Mouse (Mus musculus): ENCODE data around the gene Lrrc17. TPM values are rescaled to one million over a fixed set of nuclear protein-coding genes. Genes with fewer than 3 reads are reported as not detected.

Lrrc17 gene
- polyA plus RNA-seq, 1 experiment = not detected

DNA sequence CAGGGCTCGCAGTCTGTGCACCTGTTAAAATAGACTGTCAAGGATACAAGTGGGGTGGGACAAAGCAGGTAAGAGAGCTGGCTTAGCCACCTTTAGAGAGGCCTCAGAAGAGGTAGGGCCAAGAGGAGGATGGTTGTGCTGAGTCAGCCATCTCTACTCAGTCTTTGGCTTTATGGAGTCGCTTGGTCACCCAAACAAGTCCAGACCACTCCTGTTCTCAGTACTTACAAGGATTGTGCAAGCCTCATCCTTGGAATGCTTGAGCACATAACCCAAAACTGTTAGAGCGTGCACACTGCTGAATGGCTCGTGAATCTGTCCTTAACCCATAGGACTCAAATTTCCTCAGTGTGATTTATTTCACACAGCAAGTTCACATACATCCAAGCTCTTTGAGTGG is 10.3 kb downstream of the Lrrc17 start:
- Histone ChIP-seq H3K27ac (ENCODE audit: insufficient read depth, low read depth, low read length) (no peak overlapping the region), H3K4me3 (ENCODE audit: insufficient read depth, low read depth, low read length) (no peak overlapping the region), H3K4me1 (ENCODE audit: control insufficient read depth, insufficient read depth, low read length) (no peaks in the 10 kb centered on the region)
- no peak for TF ChIP-seq CTCF (IDR thresholded peaks at IDR 0.05; ENCODE audit: insufficient read depth, low read depth, low read length)
- no peak for TF ChIP-seq POLR2A (IDR thresholded peaks at IDR 0.05; ENCODE audit: insufficient read depth, low read depth, low read length)
- 94% methylated on average over 4 of the region's 4 CpGs for WGBS

DNA sequence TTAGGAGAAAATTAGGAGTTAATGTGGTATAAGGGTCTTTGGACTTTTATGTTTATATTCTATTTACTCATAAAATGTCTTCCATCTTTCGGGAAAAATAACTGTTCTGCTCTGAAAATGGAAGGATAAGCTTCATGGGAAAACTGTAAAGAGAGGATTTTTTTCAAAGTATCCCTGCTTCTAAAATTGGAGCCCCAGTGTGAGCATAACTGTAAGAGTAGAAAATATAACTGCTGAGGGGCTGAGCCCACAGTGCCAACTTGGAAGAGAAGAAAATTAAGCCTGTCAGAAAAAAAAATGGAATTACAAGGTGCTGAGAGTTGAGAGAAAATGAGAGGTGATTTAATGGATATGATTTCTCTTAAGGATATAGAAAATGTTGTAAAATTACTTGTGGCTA is 11.4 kb downstream of the Lrrc17 start:
- TF ChIP-seq POLR2A (IDR thresholded peaks at IDR 0.05; ENCODE audit: insufficient read depth, low read depth, low read length) = no peak
- TF ChIP-seq CTCF (IDR thresholded peaks at IDR 0.05; ENCODE audit: insufficient read depth, low read depth, low read length) = no peak

DNA sequence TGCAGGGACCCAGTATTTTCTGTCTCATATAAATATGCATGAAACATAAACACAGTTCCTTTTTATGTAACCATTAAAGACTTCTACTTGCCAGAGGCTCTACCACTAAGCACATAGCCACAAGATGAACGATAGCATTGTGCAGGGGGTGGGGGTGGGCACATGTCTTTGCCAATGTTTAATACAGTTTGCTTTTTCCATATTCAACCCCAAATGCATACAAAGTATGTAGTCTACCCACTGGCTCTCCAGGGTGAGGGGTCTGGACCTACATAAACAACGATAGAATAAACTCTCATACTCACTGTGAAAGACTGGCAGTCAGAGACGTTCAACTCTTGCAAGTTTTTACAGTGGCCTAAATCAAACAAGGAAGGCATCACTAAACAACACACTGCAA is 13.1 kb downstream of the Lrrc17 start:
- Histone ChIP-seq H3K4me3 (ENCODE audit: insufficient read depth, low read depth, low read length) (no peak overlapping the region), H3K4me1 (ENCODE audit: control insufficient read depth, insufficient read depth, low read length) (no peaks in the 10 kb centered on the region), H3K27ac (ENCODE audit: insufficient read depth, low read depth, low read length) (no peak overlapping the region)
- TF ChIP-seq CTCF (IDR thresholded peaks at IDR 0.05; ENCODE audit: insufficient read depth, low read depth, low read length) (no peak), POLR2A (IDR thresholded peaks at IDR 0.05; ENCODE audit: insufficient read depth, low read depth, low read length) (no peak)
- 65% methylated on average over 3 of the region's 3 CpGs for WGBS

More for the DNA sequence above, 11.4 kb downstream of the Lrrc17 start:
- H3K4me3 ChIP-seq (ENCODE audit: insufficient read depth, low read depth, low read length) = no peak overlapping the region
- WGBS = 91% methylated on average over 1 of the region's 1 CpGs
- H3K27ac ChIP-seq (ENCODE audit: insufficient read depth, low read depth, low read length) = no peak overlapping the region
- H3K4me1 ChIP-seq (ENCODE audit: control insufficient read depth, insufficient read depth, low read length) = no peaks in the 10 kb centered on the region

DNA sequence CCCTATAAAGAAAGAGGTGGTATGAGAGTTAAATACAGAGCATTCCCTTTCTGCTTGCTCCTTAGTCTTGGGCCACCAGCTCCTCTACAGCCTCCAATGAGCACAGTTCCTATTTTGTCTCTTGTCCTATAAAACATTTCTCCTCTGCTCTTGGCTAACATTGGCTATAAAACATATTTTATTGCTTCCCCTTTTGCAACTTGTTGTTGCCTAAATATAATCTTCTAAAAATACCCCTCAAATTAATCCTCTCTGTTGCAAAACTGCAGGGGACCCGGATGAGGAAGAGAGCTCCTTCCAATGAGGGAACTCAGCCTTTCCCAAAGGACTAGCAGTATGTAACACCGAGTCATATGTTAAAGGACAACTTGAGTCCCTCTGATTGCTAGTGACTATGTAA is 20.6 kb downstream of the Lrrc17 start:
- no peak overlapping the region for H3K4me3 ChIP-seq (ENCODE audit: insufficient read depth, low read depth, low read length)
- TF ChIP-seq POLR2A (IDR thresholded peaks at IDR 0.05; ENCODE audit: insufficient read depth, low read depth, low read length) (no peak), CTCF (IDR thresholded peaks at IDR 0.05; ENCODE audit: insufficient read depth, low read depth, low read length) (no peak)
- 68% methylated on average over 2 of the region's 2 CpGs for WGBS
- H3K27ac ChIP-seq (ENCODE audit: insufficient read depth, low read depth, low read length) = no peak overlapping the region
- H3K4me1 ChIP-seq (ENCODE audit: control insufficient read depth, insufficient read depth, low read length) = no peaks in the 10 kb centered on the region

DNA sequence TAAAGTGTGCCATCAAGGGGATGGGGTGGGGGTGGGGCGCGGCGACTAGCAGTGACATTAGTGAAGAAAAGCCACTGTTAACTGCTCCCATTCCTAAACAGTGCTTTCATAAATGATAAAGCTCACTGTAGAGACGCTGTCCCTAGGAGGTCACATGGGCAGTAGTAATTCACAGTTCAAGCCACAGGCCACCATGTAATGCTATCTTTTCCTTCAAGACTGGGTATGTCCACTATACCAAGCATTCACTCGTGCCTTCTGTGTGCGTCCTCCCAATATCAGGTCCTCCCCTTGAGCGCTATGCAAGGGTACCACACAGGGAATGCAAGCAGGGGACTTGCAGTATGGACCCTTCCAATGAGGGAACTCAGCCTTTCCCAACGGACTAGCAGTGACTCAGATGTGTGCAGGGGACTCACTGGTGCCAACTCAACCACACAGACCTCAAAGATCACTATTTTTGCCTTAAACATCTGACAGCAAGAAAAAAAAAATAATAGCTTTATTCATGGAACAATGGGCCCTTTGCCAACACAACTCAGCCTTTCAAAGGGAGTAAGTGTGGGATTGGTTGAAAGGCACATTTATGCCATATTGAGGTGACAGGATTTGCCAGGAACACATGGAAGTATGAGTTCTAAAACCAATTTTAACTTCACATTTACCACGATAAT is 22.2 kb downstream of the Lrrc17 start:
- Histone ChIP-seq H3K4me3 (ENCODE audit: insufficient read depth, low read depth, low read length) (no peak overlapping the region), H3K4me1 (ENCODE audit: control insufficient read depth, insufficient read depth, low read length) (no peaks in the 10 kb centered on the region), H3K27ac (ENCODE audit: insufficient read depth, low read depth, low read length) (no peak overlapping the region)
- TF ChIP-seq CTCF (IDR thresholded peaks at IDR 0.05; ENCODE audit: insufficient read depth, low read depth, low read length) (no peak), POLR2A (IDR thresholded peaks at IDR 0.05; ENCODE audit: insufficient read depth, low read depth, low read length) (no peak)
- WGBS = 82% methylated on average over 9 of the region's 9 CpGs

DNA sequence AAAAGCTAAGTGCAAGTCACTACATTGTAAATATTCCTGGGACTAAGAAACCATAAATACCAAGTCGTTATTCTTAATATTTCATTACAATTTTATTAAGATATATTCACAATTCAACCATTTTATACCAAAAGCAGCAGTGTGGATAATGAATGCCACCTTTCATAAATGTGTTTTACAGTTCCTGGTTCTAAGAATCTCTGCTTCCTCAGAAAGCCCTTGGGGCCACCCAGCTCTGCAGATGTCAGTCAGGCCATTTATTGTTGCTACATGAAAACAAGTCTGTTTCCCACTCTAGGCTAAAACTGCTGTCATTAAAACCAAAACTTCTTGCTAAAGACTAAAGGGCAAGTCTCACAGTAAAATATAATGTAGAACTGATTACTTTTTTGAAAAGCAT is 24.4 kb downstream of the Lrrc17 start:
- Histone ChIP-seq H3K27ac (ENCODE audit: insufficient read depth, low read depth, low read length) (no peak overlapping the region), H3K4me3 (ENCODE audit: insufficient read depth, low read depth, low read length) (no peak overlapping the region), H3K4me1 (ENCODE audit: control insufficient read depth, insufficient read depth, low read length) (no peaks in the 10 kb centered on the region)
- WGBS = 82% methylated on average over 1 of the region's 1 CpGs
- TF ChIP-seq CTCF (IDR thresholded peaks at IDR 0.05; ENCODE audit: insufficient read depth, low read depth, low read length) (no peak), POLR2A (IDR thresholded peaks at IDR 0.05; ENCODE audit: insufficient read depth, low read depth, low read length) (no peak)

DNA sequence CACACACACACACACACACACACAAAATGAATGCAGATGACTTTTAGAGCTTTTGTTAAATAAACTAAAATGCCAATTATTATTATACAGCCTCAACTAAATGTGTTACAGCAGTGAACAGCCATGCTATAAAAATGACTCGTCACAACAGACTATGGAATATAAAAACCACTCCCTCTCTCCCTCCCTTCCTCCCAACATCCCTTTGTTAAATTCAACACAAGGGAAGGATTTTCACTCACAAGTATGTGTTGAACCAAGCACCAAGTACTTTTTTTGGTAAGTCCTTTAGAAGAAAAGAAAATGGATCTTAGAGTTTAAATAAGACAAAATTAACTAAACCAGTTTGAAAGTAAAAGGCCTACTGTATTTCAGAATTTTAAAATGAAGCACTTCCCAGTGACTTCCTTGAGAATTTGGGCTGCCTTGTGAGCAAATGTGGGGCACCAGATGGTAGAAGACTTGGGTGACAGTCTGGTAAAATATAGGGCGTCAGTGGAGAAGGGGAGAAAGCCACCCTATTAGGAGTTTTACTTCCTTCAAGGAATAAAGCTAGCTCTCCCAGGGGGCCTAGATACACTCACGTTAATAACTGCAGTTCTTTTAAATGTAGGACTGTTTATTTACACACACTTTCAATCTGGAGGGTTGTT is 29.5 kb downstream of the Lrrc17 start:
- 50% methylated on average over 3 of the region's 3 CpGs for WGBS
- Histone ChIP-seq H3K4me3 (ENCODE audit: insufficient read depth, low read depth, low read length) (no peak overlapping the region), H3K4me1 (ENCODE audit: control insufficient read depth, insufficient read depth, low read length) (no peaks in the 10 kb centered on the region), H3K27ac (ENCODE audit: insufficient read depth, low read depth, low read length) (no peak overlapping the region)
- TF ChIP-seq POLR2A (IDR thresholded peaks at IDR 0.05; ENCODE audit: insufficient read depth, low read depth, low read length) = no peak
- TF ChIP-seq CTCF (IDR thresholded peaks at IDR 0.05; ENCODE audit: insufficient read depth, low read depth, low read length) = no peak

DNA sequence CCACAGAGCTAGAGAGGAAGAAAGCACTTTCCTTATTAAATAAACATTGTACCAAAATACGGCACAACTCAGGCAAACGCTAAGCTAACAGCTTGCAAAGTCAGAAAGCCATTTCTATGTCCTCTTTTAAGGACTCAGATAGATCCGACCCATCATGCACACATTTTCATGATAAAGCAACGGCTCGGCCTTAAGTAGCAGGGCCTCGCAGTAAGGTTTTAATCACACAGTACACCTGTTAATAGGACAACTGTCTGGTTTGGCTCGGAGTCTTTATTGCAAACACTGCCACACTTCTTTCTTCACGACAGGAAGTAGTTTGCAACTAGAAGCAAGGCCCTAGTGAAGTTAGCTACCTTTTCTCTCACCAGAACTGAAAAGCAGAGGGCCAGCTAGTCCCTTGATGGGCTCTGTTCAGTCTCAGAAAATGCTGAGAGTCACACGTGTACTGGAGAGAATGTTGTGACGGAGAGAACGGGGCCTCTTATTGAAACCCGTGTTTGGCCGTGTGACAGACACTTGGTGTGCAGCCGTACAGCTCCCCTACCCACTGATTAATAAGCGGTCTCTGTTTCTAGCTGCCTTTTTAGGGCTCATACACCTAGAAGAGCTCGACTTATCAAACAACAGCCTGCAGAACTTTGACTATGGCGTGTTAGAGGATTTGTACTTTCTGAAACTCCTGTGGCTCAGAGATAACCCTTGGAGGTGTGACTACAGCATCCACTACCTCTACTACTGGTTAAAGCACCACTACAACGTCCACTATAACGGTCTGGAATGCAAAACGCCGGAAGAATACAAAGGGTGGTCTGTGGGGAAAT is 31.2 kb downstream of the Lrrc17 start:
- 71% methylated on average over 21 of the region's 21 CpGs for WGBS
- TF ChIP-seq POLR2A (IDR thresholded peaks at IDR 0.05; ENCODE audit: insufficient read depth, low read depth, low read length) (no peak), CTCF (IDR thresholded peaks at IDR 0.05; ENCODE audit: insufficient read depth, low read depth, low read length) (no peak)
- Histone ChIP-seq H3K27ac (ENCODE audit: insufficient read depth, low read depth, low read length) (no peak overlapping the region), H3K4me3 (ENCODE audit: insufficient read depth, low read depth, low read length) (no peak overlapping the region), H3K4me1 (ENCODE audit: control insufficient read depth, insufficient read depth, low read length) (no peaks in the 10 kb centered on the region)

DNA sequence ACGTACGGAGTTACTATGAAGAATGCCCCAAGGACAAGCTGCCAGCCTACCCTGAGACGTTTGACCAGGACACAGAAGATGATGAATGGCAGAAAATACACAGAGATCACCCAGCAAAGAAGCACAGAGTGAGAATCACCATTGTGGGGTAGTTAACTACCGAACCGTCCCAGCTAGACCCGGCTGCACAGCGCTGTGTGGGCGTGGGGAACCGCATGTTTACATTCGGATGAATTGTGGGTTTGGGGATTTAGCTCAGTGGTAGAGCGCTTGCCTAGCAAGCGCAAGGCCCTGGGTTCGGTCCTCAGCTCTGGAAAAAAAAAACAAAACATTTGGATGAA is 31.8 kb downstream of the Lrrc17 start:
- TF ChIP-seq POLR2A (IDR thresholded peaks at IDR 0.05; ENCODE audit: insufficient read depth, low read depth, low read length) (no peak), CTCF (IDR thresholded peaks at IDR 0.05; ENCODE audit: insufficient read depth, low read depth, low read length) (no peak)
- WGBS = 84% methylated on average over 13 of the region's 13 CpGs

More for the DNA sequence above, 31.8 kb downstream of the Lrrc17 start:
- H3K4me3 ChIP-seq (ENCODE audit: insufficient read depth, low read depth, low read length) = no peak overlapping the region
- H3K27ac ChIP-seq (ENCODE audit: insufficient read depth, low read depth, low read length) = no peak overlapping the region
- H3K4me1 ChIP-seq (ENCODE audit: control insufficient read depth, insufficient read depth, low read length) = no peaks in the 10 kb centered on the region
